Comparison of ENCODE assay signal across 14 mouse cellular contexts in the genomic region with DNA sequence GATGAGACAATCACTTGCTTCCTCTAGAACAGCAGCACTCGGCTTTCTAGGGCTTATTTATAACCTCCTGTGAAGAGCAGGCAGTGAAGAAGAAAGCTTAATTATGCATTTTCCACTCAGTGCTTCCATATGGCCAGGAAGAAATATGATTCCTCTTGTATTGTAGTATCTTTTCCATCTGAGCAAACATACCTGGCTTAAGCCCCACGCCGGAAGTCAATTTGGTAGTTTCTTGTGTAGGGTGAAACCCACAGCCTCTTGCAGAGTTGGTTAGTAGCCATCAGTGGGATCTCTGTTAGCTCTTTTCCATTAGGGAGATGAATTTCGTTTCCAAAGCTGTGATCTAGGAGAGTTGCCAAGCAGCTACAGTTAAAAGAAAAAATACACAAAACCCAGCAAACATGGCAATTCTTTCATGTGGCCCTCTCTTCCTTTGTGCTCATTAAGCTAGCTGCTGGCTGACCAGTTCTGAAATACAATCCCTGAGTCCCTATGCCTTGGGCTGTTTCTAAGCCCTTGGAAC.
DNase-seq lines count a peak whose midpoint lies in the region; ATAC-seq and TF ChIP-seq lines count a peak whose summit lies in the region.
"Had no signal": no experiment of that assay in that cellular context is flagged by ENCODE, and none has a peak within 500 bp of the region (broad histone marks: within the 10 kb centered on the region; RNA-seq: fewer than 3 reads in every experiment).

No protein-coding gene starts in this region.

- no peaks in the 10 kb centered on the region for H3K9me3 ChIP-seq in embryonic facial prominence, embryonic 15.5 days (replicated peaks)
- H3K9me3 ChIP-seq: midbrain, embryonic 15.5 days; neural tube, embryonic 15.5 days had no signal

- H3K4me3 ChIP-seq in liver, adult 2 months (ENCODE audit: insufficient read depth, low read depth, low read length) = no peak overlapping the region
- H3K4me3 ChIP-seq in embryonic facial prominence, embryonic 15.5 days (replicated peaks) = no peak overlapping the region
- H3K4me3 ChIP-seq: midbrain, embryonic 15.5 days; neural tube, embryonic 15.5 days had no signal

- WGBS in liver, adult 2 months = 56% methylated on average over 4 of the region's 4 CpGs
- WGBS in embryonic facial prominence, embryonic 15.5 days = 15% methylated on average over 4 of the region's 4 CpGs

- H3K4me1 ChIP-seq in liver, adult 2 months (ENCODE audit: control insufficient read depth, insufficient read depth, low read length) = peaks cover 20% of the 10 kb centered on the region
- H3K4me1 ChIP-seq in embryonic facial prominence, embryonic 15.5 days = no peaks in the 10 kb centered on the region
- H3K4me1 ChIP-seq: midbrain, embryonic 15.5 days; neural tube, embryonic 15.5 days had no signal

- no peaks in the 10 kb centered on the region for H3K36me3 ChIP-seq in liver, adult 2 months (ENCODE audit: control insufficient read depth, insufficient read depth, low read length)
- no peaks in the 10 kb centered on the region for H3K36me3 ChIP-seq in embryonic facial prominence, embryonic 15.5 days
- H3K36me3 ChIP-seq: midbrain, embryonic 15.5 days; neural tube, embryonic 15.5 days had no signal

- no peak overlapping the region for H3K27ac ChIP-seq in liver, adult 2 months (replicated peaks; ENCODE audit: insufficient read depth, low read depth, low read length)
- peak overlapping the region; percentile 48; the same call in 1 of the 2 replicates for H3K27ac ChIP-seq in embryonic facial prominence, embryonic 15.5 days (replicated peaks)
- H3K27ac ChIP-seq: midbrain, embryonic 15.5 days; neural tube, embryonic 15.5 days had no signal

- H3K4me2 ChIP-seq in embryonic facial prominence, embryonic 15.5 days (replicated peaks) = no peak overlapping the region
- H3K4me2 ChIP-seq: midbrain, embryonic 15.5 days; neural tube, embryonic 15.5 days had no signal

- H3K9ac ChIP-seq in liver, adult 2 months (ENCODE audit: low read depth, low read length) = no peak overlapping the region
- H3K9ac ChIP-seq in embryonic facial prominence, embryonic 15.5 days = no peak overlapping the region
- H3K9ac ChIP-seq: midbrain, embryonic 15.5 days; neural tube, embryonic 15.5 days had no signal

- H3K27me3 ChIP-seq in liver, adult 2 months (ENCODE audit: control insufficient read depth, insufficient read depth, low read length) = no peaks in the 10 kb centered on the region
- H3K27me3 ChIP-seq in embryonic facial prominence, embryonic 15.5 days = no peaks in the 10 kb centered on the region
- H3K27me3 ChIP-seq: midbrain, embryonic 15.5 days; neural tube, embryonic 15.5 days had no signal

- no peak for TF ChIP-seq CTCF in liver, adult 2 months (IDR thresholded peaks at IDR 0.05; ENCODE audit: low read depth, low read length)

- DNase-seq in heart, adult 11 months = peak; percentile 31
- no peak for DNase-seq in heart, adult 9 months (ENCODE audit: low spot score in 2 of 2)
- peak; percentile 49 for DNase-seq in liver, adult 2 months (ENCODE audit: extremely low read depth, low read depth, low spot score)
- no peak for DNase-seq in liver
- DNase-seq in brain, adult 2 months (ENCODE audit: low read depth, low spot score) = peak; percentile 82
- DNase-seq in thymus, postnatal 25 days = no peak
- no peak for DNase-seq in spleen, adult 12 weeks (ENCODE audit: low spot score)
- DNase-seq: adrenal gland, postnatal 25 days; cerebellum, adult 18-20 months; kidney, postnatal 36 days; spleen, adult 18-20 months had no signal

- no peaks in the 10 kb centered on the region for H3K79me2 ChIP-seq in liver, adult 2 months (ENCODE audit: control insufficient read depth, insufficient read depth, low read length)

- TF ChIP-seq POLR2A in liver, adult 2 months (IDR thresholded peaks at IDR 0.05; ENCODE audit: extremely low read depth, insufficient read depth, low read length) = no peak

- ATAC-seq in embryonic facial prominence, embryonic 15.5 days (ENCODE audit: insufficient number of reproducible peaks, low FRiP score, low TSS enrichment, low read depth) = no peak
- ATAC-seq: midbrain, embryonic 15.5 days had no signal

Comparison
In these comparisons a context has a peak if more than half of its experiments do, and no peak if none do; other contexts are left out.
1. DNase-seq: peak in heart, adult 11 months (single experiment), liver, adult 2 months (single experiment) and brain, adult 2 months (single experiment); none in heart, adult 9 months (0 of 2), liver (single experiment), thymus, postnatal 25 days (single experiment) and spleen, adult 12 weeks (single experiment).